Mouse (Mus musculus) liver, postnatal 0 days (tissue): ENCODE measurements at regions not wholly inside any gene's neighbourhood (a gene's known extent, or its start where the extent isn't known, plus 50 kb on each side); places are given as distances from the start of the nearest gene placed in this dataset.

ENCODE experiments used
- ATAC-seq: fragments of 200-750 bp; cut with Nextera tagmentation; 2 replicates; pipeline ENCODE4 v1.8.0; 2017; ENCODE audit warnings: mild to moderate bottlenecking, moderate library complexity
- DNase-seq: peaks from one replicate; pipeline ENCODE4 v3.0.0-alpha.2; 2016
- H3K27ac ChIP-seq: fragments of 300-500 bp; sonication (generic); 2 replicates; pipeline ENCODE4 v1.5.1; 2014; ENCODE audit warnings: antibody characterized with exemption, moderate library complexity, mild to moderate bottlenecking, low read depth
- H3K27me3 ChIP-seq: fragments of 300-500 bp; sonication (generic); 2 replicates; pipeline ENCODE4 v1.6.1; 2014; ENCODE audit warnings: low read length, control low read depth, mixed read lengths; ENCODE audit not compliant: insufficient read depth
- H3K36me3 ChIP-seq: fragments of 300-500 bp; sonication (generic); replicated peaks from 2 replicates; pipeline ENCODE4 v1.6.1; 2014; ENCODE audit warnings: mild to moderate bottlenecking, control low read depth, low read length, moderate library complexity, mixed read lengths; ENCODE audit not compliant: insufficient read depth
- H3K4me1 ChIP-seq: fragments of 300-500 bp; sonication (generic); 2 replicates; pipeline ENCODE4 v1.6.1; 2014; ENCODE audit warnings: antibody characterized with exemption, mild to moderate bottlenecking, control low read depth; ENCODE audit not compliant: insufficient read depth
- H3K4me2 ChIP-seq: fragments of 300-500 bp; sonication (generic); 2 replicates; pipeline ENCODE4 v1.6.1; 2014; ENCODE audit warnings: low read depth, mild to moderate bottlenecking, low read length, moderate library complexity, mixed read lengths
- H3K4me3 ChIP-seq: fragments of 300-500 bp; sonication (generic); 2 replicates; pipeline ENCODE4 v1.5.1; 2014; ENCODE audit warnings: low read depth, low read length
- H3K9ac ChIP-seq: fragments of 300-500 bp; sonication (generic); replicated peaks from 2 replicates; pipeline ENCODE4 v1.6.1; 2014; ENCODE audit warnings: mild to moderate bottlenecking, moderate library complexity
- H3K9me3 ChIP-seq: fragments of 300-500 bp; sonication (generic); 2 replicates; pipeline ENCODE4 v1.6.1; 2016; ENCODE audit warnings: mild to moderate bottlenecking, control low read depth, low read length, mixed read lengths
- CTCF ChIP-seq: sonication (generic); IDR thresholded peaks from 2 replicates; pipeline ENCODE4 v1.5.1; 2016; ENCODE audit warnings: antibody characterized with exemption, low read depth
- EP300 ChIP-seq: IDR thresholded peaks from 2 replicates; pipeline ENCODE4 v1.6.1; 2016; ENCODE audit warnings: antibody characterized with exemption, low read depth, mild to moderate bottlenecking
- WGBS: fragments of 180-500 bp; shearing (Covaris S2); extraction: QIAGEN DNeasy Blood & Tissue Kit; methylation state at CpG from one replicate; pipeline ENCODE4 v1.1.7; 2014; ENCODE audit not compliant: insufficient replicate concordance; 5-methylcytosine and 5-hydroxymethylcytosine counted together

GRCm38 (mm10) chr11:90106063-90106798 is 76.1 kb downstream of the Tmem100 start:
- Histone ChIP-seq H3K27ac (no peak overlapping the region), H3K9ac (no peak overlapping the region), H3K27me3 (no peaks in the 10 kb centered on the region; the same call in 1 of the 2 replicates), H3K4me2 (no peak overlapping the region), H3K4me3 (no peak overlapping the region), H3K36me3 (no peaks in the 10 kb centered on the region), H3K4me1 (no peaks in the 10 kb centered on the region), H3K9me3 (no peaks in the 10 kb centered on the region)
- no peak for DNase-seq
- ATAC-seq, result no peak
- 39% methylated on average over 12 of the region's 12 CpGs for WGBS
- TF ChIP-seq EP300 (no peak), CTCF (no peak)

- no peak for TF ChIP-seq EP300
- no peak for TF ChIP-seq CTCF
- no peak for DNase-seq
Measured at GRCm38 (mm10) chr11:90109681-90110111, 77.8 kb upstream of the Gm45716 start.

GRCm38 (mm10) chr11:90110170-90110569 is 77.3 kb upstream of the Gm45716 start:
- no peak overlapping the region for H3K9ac ChIP-seq
- no peaks in the 10 kb centered on the region for H3K4me1 ChIP-seq
- H3K9me3 ChIP-seq, result no peaks in the 10 kb centered on the region
- H3K4me3 ChIP-seq, result no peak overlapping the region
- no peaks in the 10 kb centered on the region for H3K36me3 ChIP-seq
- 82% methylated on average over 3 of the region's 3 CpGs for WGBS
- no peak for DNase-seq
- ATAC-seq, result no peak
- H3K27me3 ChIP-seq, result no peaks in the 10 kb centered on the region; the same call in 1 of the 2 replicates
- TF ChIP-seq EP300, result no peak
- TF ChIP-seq CTCF, result no peak
- no peak overlapping the region for H3K27ac ChIP-seq
- H3K4me2 ChIP-seq, result no peak overlapping the region

More at GRCm38 (mm10) chr11:90109681-90110111, 77.8 kb upstream of the Gm45716 start:
- no peaks in the 10 kb centered on the region for H3K9me3 ChIP-seq
- no peaks in the 10 kb centered on the region for H3K36me3 ChIP-seq
- no peak overlapping the region for H3K4me2 ChIP-seq
- H3K4me1 ChIP-seq, result no peaks in the 10 kb centered on the region
- no peak overlapping the region for H3K4me3 ChIP-seq
- WGBS, result 51% methylated on average over 2 of the region's 2 CpGs
- no peak overlapping the region for H3K9ac ChIP-seq
- no peak for ATAC-seq
- H3K27ac ChIP-seq, result no peak overlapping the region
- H3K27me3 ChIP-seq, result no peaks in the 10 kb centered on the region; the same call in 1 of the 2 replicates

GRCm38 (mm10) chr11:90112174-90112573 is 75.3 kb upstream of the Gm45716 start:
- DNase-seq (no peak), ATAC-seq (no peak)
- Histone ChIP-seq H3K36me3 (no peaks in the 10 kb centered on the region), H3K27ac (no peak overlapping the region), H3K4me2 (no peak overlapping the region), H3K9ac (no peak overlapping the region), H3K9me3 (no peaks in the 10 kb centered on the region), H3K4me1 (no peaks in the 10 kb centered on the region), H3K27me3 (no peaks in the 10 kb centered on the region), H3K4me3 (no peak overlapping the region)
- 79% methylated on average over 7 of the region's 7 CpGs for WGBS
- TF ChIP-seq EP300 (no peak), CTCF (no peak)

GRCm38 (mm10) chr11:90116676-90117663 is 70.5 kb upstream of the Gm45716 start:
- no peak for TF ChIP-seq CTCF
- no peak for TF ChIP-seq EP300
- H3K36me3 ChIP-seq, result no peaks in the 10 kb centered on the region
- H3K4me3 ChIP-seq, result no peak overlapping the region
- no peak for DNase-seq
- ATAC-seq, result no peak
- H3K27me3 ChIP-seq, result no peaks in the 10 kb centered on the region
- H3K9ac ChIP-seq, result no peak overlapping the region
- 26% methylated on average over 20 of the region's 20 CpGs for WGBS
- H3K4me1 ChIP-seq, result no peaks in the 10 kb centered on the region
- no peak overlapping the region for H3K27ac ChIP-seq
- H3K4me2 ChIP-seq, result no peak overlapping the region
- no peaks in the 10 kb centered on the region for H3K9me3 ChIP-seq
